Mouse (Mus musculus) testis, adult 2 months (tissue): Measurements from ENCODE around the gene D430041D05Rik. TPM values are rescaled to one million over a fixed set of nuclear protein-coding genes. Genes with fewer than 3 reads are reported as not detected.

Source experiments
- H3K27ac ChIP-seq: fragments of 200-500 bp; 2 replicates; pipeline ENCODE4 v1.5.1; 2012; ENCODE audit warnings: low read depth, low read length; ENCODE audit not compliant: control insufficient read depth, insufficient read depth
- H3K27me3 ChIP-seq: fragments of 200-500 bp; 2 replicates; pipeline ENCODE4 v1.6.1; 2012; ENCODE audit warnings: mild to moderate bottlenecking, low read length, moderate library complexity; ENCODE audit not compliant: control insufficient read depth, insufficient read depth
- H3K36me3 ChIP-seq: fragments of 200-500 bp; 2 replicates; pipeline ENCODE4 v1.6.1; 2012; ENCODE audit warnings: mild to moderate bottlenecking, low read length; ENCODE audit not compliant: control insufficient read depth, insufficient read depth
- H3K4me1 ChIP-seq: fragments of 200-500 bp; 2 replicates; pipeline ENCODE4 v1.6.1; 2012; ENCODE audit warnings: low read length; ENCODE audit not compliant: control insufficient read depth, insufficient read depth
- H3K4me3 ChIP-seq: fragments of 200-500 bp; 2 replicates; pipeline ENCODE4 v1.5.1; 2012; ENCODE audit warnings: low read depth, mild to moderate bottlenecking, low read length, moderate library complexity, mixed read lengths; ENCODE audit not compliant: control insufficient read depth
- CTCF ChIP-seq: fragments of 200-500 bp; IDR thresholded peaks from 2 replicates; pipeline ENCODE4 v1.5.1; 2012; ENCODE audit warnings: low read depth, mild to moderate bottlenecking, inconsistent platforms, low read length, moderate library complexity; ENCODE audit not compliant: control insufficient read depth, insufficient read depth, insufficient replicate concordance
- POLR2A ChIP-seq: fragments of 200-500 bp; IDR thresholded peaks from 2 replicates; pipeline ENCODE4 v1.6.1; 2012; ENCODE audit warnings: low read depth, mild to moderate bottlenecking, inconsistent platforms, low read length, moderate library complexity; ENCODE audit not compliant: control insufficient read depth
- polyA plus RNA-seq: library from polyadenylated mRNA; depleted of rRNA; stranded (reverse); fragments of >200 nt; gene quantifications from 2 replicates; pipeline ENCODE4 v1.2.3, GENCODE M21; 2012

Gene D430041D05Rik
- polyA plus RNA-seq, 1 experiment: 0.27 TPM

- Histone ChIP-seq H3K27me3 (no peaks in the 10 kb centered on the region), H3K36me3 (no peaks in the 10 kb centered on the region), H3K4me1 (peaks cover 2% of the 10 kb centered on the region), H3K4me3 (no peak overlapping the region), H3K27ac (no peak overlapping the region)
- TF ChIP-seq POLR2A (no peak), CTCF (no peak)
Observed at GRCm38 (mm10) chr2:104172695-104173348, 238.0 kb downstream of the D430041D05Rik start.

GRCm38 (mm10) chr2:104168186-104168896 lies 242.5 kb downstream of the D430041D05Rik start:
- no peak overlapping the region for H3K27ac ChIP-seq
- no peak overlapping the region for H3K4me3 ChIP-seq
- no peaks in the 10 kb centered on the region for H3K36me3 ChIP-seq
- peaks cover 5% of the 10 kb centered on the region for H3K4me1 ChIP-seq
- no peaks in the 10 kb centered on the region for H3K27me3 ChIP-seq
- TF ChIP-seq CTCF: no peak
- TF ChIP-seq POLR2A: no peak

GRCm38 (mm10) chr2:104167765-104168164 lies 243.0 kb downstream of the D430041D05Rik start:
- TF ChIP-seq CTCF (no peak), POLR2A (no peak)
- Histone ChIP-seq H3K4me1 (peaks cover 5% of the 10 kb centered on the region), H3K36me3 (no peaks in the 10 kb centered on the region), H3K27me3 (no peaks in the 10 kb centered on the region), H3K4me3 (no peak overlapping the region; the same call in 1 of the 2 replicates), H3K27ac (no peak overlapping the region)

GRCm38 (mm10) chr2:104165631-104166030 lies 245.2 kb downstream of the D430041D05Rik start:
- no peak overlapping the region for H3K4me3 ChIP-seq
- H3K27ac ChIP-seq: no peak overlapping the region
- H3K4me1 ChIP-seq: peaks cover 3% of the 10 kb centered on the region
- no peaks in the 10 kb centered on the region for H3K36me3 ChIP-seq
- H3K27me3 ChIP-seq: no peaks in the 10 kb centered on the region
- no peak for TF ChIP-seq POLR2A
- TF ChIP-seq CTCF: no peak

GRCm38 (mm10) chr2:104163978-104164487 lies 246.8 kb downstream of the D430041D05Rik start:
- no peak overlapping the region for H3K4me3 ChIP-seq
- H3K27ac ChIP-seq: no peak overlapping the region
- H3K36me3 ChIP-seq: no peaks in the 10 kb centered on the region
- peaks cover 3% of the 10 kb centered on the region for H3K4me1 ChIP-seq
- no peaks in the 10 kb centered on the region for H3K27me3 ChIP-seq
- no peak for TF ChIP-seq CTCF
- no peak for TF ChIP-seq POLR2A

GRCm38 (mm10) chr2:104163418-104163817 lies 247.4 kb downstream of the D430041D05Rik start:
- TF ChIP-seq CTCF: no peak
- TF ChIP-seq POLR2A: no peak
- Histone ChIP-seq H3K27me3 (no peaks in the 10 kb centered on the region), H3K4me3 (no peak overlapping the region), H3K36me3 (no peaks in the 10 kb centered on the region), H3K4me1 (peaks cover 3% of the 10 kb centered on the region), H3K27ac (no peak overlapping the region)

- Histone ChIP-seq H3K27me3 (no peaks in the 10 kb centered on the region), H3K4me3 (no peak overlapping the region), H3K4me1 (no peaks in the 10 kb centered on the region), H3K36me3 (no peaks in the 10 kb centered on the region), H3K27ac (no peak overlapping the region)
- TF ChIP-seq CTCF: no peak
- TF ChIP-seq POLR2A: no peak
Observed at GRCm38 (mm10) chr2:104157831-104158230, 253.0 kb downstream of the D430041D05Rik start.
